Mouse (Mus musculus) MEL (cell line): ENCODE data around the gene Upf1.

Source experiments
- CTCF ChIP-seq, 3 experiments: IDR thresholded peaks in 2 of 3; conservative IDR thresholded peaks in 1 of 3; 2 replicates each; pipeline ENCODE4 v1.5.1; 2011 to 2012; ENCODE audit warnings: low read length in 3 of 3, low read depth in 2 of 3, mild to moderate bottlenecking in 2 of 3, improper control_type of control experiment in 1 of 3, inconsistent platforms in 1 of 3, mixed read lengths in 1 of 3, moderate library complexity in 1 of 3; ENCODE audit not compliant: control insufficient read depth in 1 of 3, insufficient read depth in 1 of 3, poor library complexity in 1 of 3, severe bottlenecking in 1 of 3
- E2F4 ChIP-seq: IDR thresholded peaks from 2 replicates; pipeline ENCODE4 v1.6.1; 2011; ENCODE audit warnings: low read depth, low read length, improper control_type of control experiment, borderline replicate concordance
- ELF1 ChIP-seq: IDR thresholded peaks from 2 replicates; pipeline ENCODE4 v1.6.1; 2014; ENCODE audit warnings: low read depth, mild to moderate bottlenecking, inconsistent platforms, low read length, improper control_type of control experiment, moderate library complexity
- EP300 ChIP-seq, 2 experiments: IDR thresholded peaks; 2 replicates each; pipeline ENCODE4 v1.6.1; 2011; ENCODE audit warnings: improper control_type of control experiment in 2 of 2, low read length in 2 of 2, low read depth in 1 of 2, mild to moderate bottlenecking in 1 of 2
- MXI1 ChIP-seq: IDR thresholded peaks from 2 replicates; pipeline ENCODE4 v1.6.1; 2011; ENCODE audit warnings: mild to moderate bottlenecking, low read depth, low read length, improper control_type of control experiment
- NELFE ChIP-seq: IDR thresholded peaks from 2 replicates; pipeline ENCODE4 v1.6.1; 2011; ENCODE audit warnings: low read depth, low read length, improper control_type of control experiment
- POLR2A ChIP-seq, 2 experiments: IDR thresholded peaks; 2 replicates each; pipeline ENCODE4 v1.6.1; 2011 to 2012; ENCODE audit warnings: low read length in 2 of 2, mild to moderate bottlenecking in 2 of 2, control low read depth in 1 of 2, improper control_type of control experiment in 1 of 2, low read depth in 1 of 2, moderate library complexity in 1 of 2; ENCODE audit not compliant: control insufficient read depth in 1 of 2, insufficient read depth in 1 of 2, poor library complexity in 1 of 2
- TBP ChIP-seq: IDR thresholded peaks from 2 replicates; pipeline ENCODE4 v1.8.0; 2011; ENCODE audit warnings: low read depth, low read length, improper control_type of control experiment

DNA sequence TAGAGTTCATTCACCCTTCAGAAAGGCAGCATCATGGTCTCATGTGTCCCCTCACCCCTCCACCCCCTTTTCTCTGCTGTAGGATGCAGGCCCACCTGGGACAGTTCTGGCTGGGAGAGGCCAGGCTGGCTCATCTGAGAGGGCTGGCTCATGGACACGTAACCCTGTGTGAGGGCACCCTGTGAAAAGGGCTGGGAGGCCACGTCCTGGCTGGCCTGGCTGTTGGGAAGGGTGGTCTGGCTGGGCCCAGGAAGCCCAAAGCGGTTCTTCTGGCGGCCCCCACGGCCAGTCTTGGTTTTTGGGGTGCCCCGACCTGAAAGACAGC lies 20.2 kb downstream of the Upf1 start:
- TF ChIP-seq EP300 (IDR thresholded peaks at IDR 0.05; ENCODE audit: low read depth in 1 of 2, low read length in 2 of 2) (no peak), NELFE (no peak), TBP (no peak), MXI1 (no peak), POLR2A (IDR thresholded peaks at IDR 0.05; ENCODE audit: control insufficient read depth in 1 of 2, insufficient read depth in 1 of 2, low read depth in 1 of 2, low read length in 2 of 2, poor library complexity in 1 of 2) (no peak), E2F4 (no peak), CTCF (IDR thresholded peaks at IDR 0.05 in 2 of 3, conservative IDR thresholded peaks at IDR 0.05 in 1 of 3; ENCODE audit: control insufficient read depth in 1 of 3, insufficient read depth in 1 of 3, low read depth in 2 of 3, low read length in 3 of 3, poor library complexity in 1 of 3, severe bottlenecking in 1 of 3) (no peak), ELF1 (no peak)
